Mouse (Mus musculus): ENCODE data around the gene Maneal.
A peak's percentile ranks its signal among the peaks of the same experiment; 100 is the strongest.

Gene Maneal

DNA sequence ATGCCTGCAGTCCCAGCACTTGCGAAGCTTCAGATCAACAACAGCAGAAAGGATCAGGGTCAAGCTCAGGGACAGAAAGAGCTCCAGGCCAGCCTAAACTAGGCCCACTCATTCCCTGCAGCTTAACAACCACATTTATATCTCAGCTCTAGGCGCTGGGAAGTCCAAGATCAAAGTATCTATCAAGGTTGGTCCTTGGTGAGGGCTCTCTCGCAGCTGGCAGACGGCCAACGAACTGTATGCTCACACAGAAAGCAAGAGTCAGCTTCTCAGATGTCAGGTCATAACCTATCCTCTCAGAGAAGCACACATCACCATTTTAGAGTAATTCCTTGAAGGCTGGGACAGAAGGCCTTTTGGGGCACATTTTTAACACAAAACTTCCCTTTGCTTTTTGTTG, 3.6 kb downstream of the Maneal start:
- Histone ChIP-seq H3K4me3 (replicated peaks; ENCODE audit: low read length) (no peak overlapping the region), H3K4me1 (replicated peaks; ENCODE audit: low read depth, low read length) (peaks cover 64% of the 10 kb centered on the region), H3K36me3 (ENCODE audit: insufficient read depth, low read length) (peaks cover 67% of the 10 kb centered on the region), H3K27me3 (ENCODE audit: insufficient read depth, low read length) (peaks cover 8% of the 10 kb centered on the region; the same call in 1 of the 2 replicates), H3K9me3 (ENCODE audit: low read length) (no peaks in the 10 kb centered on the region)
- no peak for TF ChIP-seq CTCF (conservative IDR thresholded peaks at IDR 0.05; ENCODE audit: low read length)
- TF ChIP-seq NANOG (IDR thresholded peaks at IDR 0.05; ENCODE audit: borderline replicate concordance, low read length), result no peak
- no peak for TF ChIP-seq POU5F1 (IDR thresholded peaks at IDR 0.05; ENCODE audit: borderline replicate concordance, low read length)

GRCm38 (mm10) chr4:124856294-124856693, 5.7 kb downstream of the Maneal start:
- H3K9me3 ChIP-seq (ENCODE audit: low read length), result no peaks in the 10 kb centered on the region
- peaks cover 85% of the 10 kb centered on the region for H3K36me3 ChIP-seq (ENCODE audit: insufficient read depth, low read length)
- peaks cover 5% of the 10 kb centered on the region; the same call in 1 of the 2 replicates for H3K27me3 ChIP-seq (ENCODE audit: insufficient read depth, low read length)
- H3K4me1 ChIP-seq (replicated peaks; ENCODE audit: low read depth, low read length), result peaks cover 72% of the 10 kb centered on the region
- 0 out of 2 replicates have a peak overlapping the region, but pooled peaks have one; percentile 17 for H3K4me3 ChIP-seq (replicated peaks; ENCODE audit: low read length)
- TF ChIP-seq POU5F1 (IDR thresholded peaks at IDR 0.05; ENCODE audit: borderline replicate concordance, low read length) (no peak), NANOG (IDR thresholded peaks at IDR 0.05; ENCODE audit: borderline replicate concordance, low read length) (no peak), CTCF (conservative IDR thresholded peaks at IDR 0.05; ENCODE audit: low read length) (no peak)

GRCm38 (mm10) chr4:124850933-124851658, 10.9 kb downstream of the Maneal start, which contains the start of gene 1110065P20Rik:
Gene 1110065P20Rik (minus strand): TSS chr4:124851196.
- TF ChIP-seq POU5F1 (IDR thresholded peaks at IDR 0.05; ENCODE audit: borderline replicate concordance, low read length) (no peak), NANOG (IDR thresholded peaks at IDR 0.05; ENCODE audit: borderline replicate concordance, low read length) (no peak), CTCF (conservative IDR thresholded peaks at IDR 0.05; ENCODE audit: low read length) (no peak)
- peaks cover 55% of the 10 kb centered on the region for H3K36me3 ChIP-seq (ENCODE audit: insufficient read depth, low read length)

DNA sequence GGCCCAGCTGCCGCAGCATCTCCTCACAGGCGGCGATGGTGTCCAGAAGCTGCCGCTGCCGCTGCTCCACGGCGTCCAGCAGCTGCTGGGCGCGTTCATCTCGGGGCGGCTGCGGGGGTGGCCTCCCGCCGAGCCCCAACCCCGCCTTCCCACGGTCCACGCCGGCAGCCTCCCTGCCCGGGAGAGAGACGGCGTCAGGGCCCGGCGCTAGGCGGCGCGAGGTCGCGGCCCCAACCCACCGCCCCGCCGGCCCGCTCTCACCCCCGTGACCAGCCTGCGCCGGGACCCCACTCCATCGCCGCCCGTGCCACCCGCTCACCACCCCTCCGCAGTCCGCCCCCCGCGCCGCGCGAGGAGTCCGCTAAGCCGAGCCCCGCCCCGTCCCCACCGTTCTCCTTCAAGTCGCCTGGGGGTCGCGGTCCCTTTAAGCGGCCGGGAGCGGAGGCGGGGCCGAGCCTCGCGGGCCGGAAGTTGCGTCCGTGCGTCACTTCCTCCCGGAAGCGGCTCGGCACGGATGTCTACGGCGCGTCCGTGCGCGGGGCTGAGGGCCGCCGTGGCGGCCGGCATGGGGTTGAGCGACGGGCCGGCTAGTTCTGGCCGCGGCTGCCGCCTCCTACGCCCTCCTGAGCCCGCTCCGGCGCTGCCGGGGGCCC, 11.6 kb downstream of the Maneal start, which contains the start of gene Yrdc:
Yrdc (plus strand) TSS at position 419 of the 653 bp plus-strand sequence.
- no peaks in the 10 kb centered on the region for H3K9me3 ChIP-seq (ENCODE audit: low read length)
- H3K36me3 ChIP-seq (ENCODE audit: insufficient read depth, low read length), result peaks cover 53% of the 10 kb centered on the region
- H3K4me3 ChIP-seq (replicated peaks; ENCODE audit: low read length), result peak within 1 kb of the TSS; percentile 95
- no peak for TF ChIP-seq POU5F1 (IDR thresholded peaks at IDR 0.05; ENCODE audit: borderline replicate concordance, low read length)
- no peak for TF ChIP-seq CTCF (conservative IDR thresholded peaks at IDR 0.05; ENCODE audit: low read length)
- TF ChIP-seq NANOG (IDR thresholded peaks at IDR 0.05; ENCODE audit: borderline replicate concordance, low read length), result no peak
- no peaks in the 10 kb centered on the region for H3K27me3 ChIP-seq (ENCODE audit: insufficient read depth, low read length)
- peaks cover 53% of the 10 kb centered on the region for H3K4me1 ChIP-seq (replicated peaks; ENCODE audit: low read depth, low read length)

More at GRCm38 (mm10) chr4:124850933-124851658, 10.9 kb downstream of the Maneal start, which contains the start of gene 1110065P20Rik:
- Histone ChIP-seq H3K9me3 (ENCODE audit: low read length) (no peaks in the 10 kb centered on the region), H3K4me3 (replicated peaks; ENCODE audit: low read length) (peak within 1 kb of the TSS; percentile 95), H3K27me3 (ENCODE audit: insufficient read depth, low read length) (no peaks in the 10 kb centered on the region), H3K4me1 (replicated peaks; ENCODE audit: low read depth, low read length) (peaks cover 60% of the 10 kb centered on the region)

- H3K4me3 ChIP-seq (replicated peaks; ENCODE audit: low read length), result peak overlapping the region; percentile 95
- peaks cover 56% of the 10 kb centered on the region for H3K4me1 ChIP-seq (replicated peaks; ENCODE audit: low read depth, low read length)
- no peak for TF ChIP-seq CTCF (conservative IDR thresholded peaks at IDR 0.05; ENCODE audit: low read length)
- TF ChIP-seq NANOG (IDR thresholded peaks at IDR 0.05; ENCODE audit: borderline replicate concordance, low read length), result no peak
- TF ChIP-seq POU5F1 (IDR thresholded peaks at IDR 0.05; ENCODE audit: borderline replicate concordance, low read length), result no peak
- H3K27me3 ChIP-seq (ENCODE audit: insufficient read depth, low read length), result no peaks in the 10 kb centered on the region
- H3K9me3 ChIP-seq (ENCODE audit: low read length), result no peaks in the 10 kb centered on the region
- H3K36me3 ChIP-seq (ENCODE audit: insufficient read depth, low read length), result peaks cover 54% of the 10 kb centered on the region
Measured at GRCm38 (mm10) chr4:124849631-124850260, 12.2 kb downstream of the Maneal start.

DNA sequence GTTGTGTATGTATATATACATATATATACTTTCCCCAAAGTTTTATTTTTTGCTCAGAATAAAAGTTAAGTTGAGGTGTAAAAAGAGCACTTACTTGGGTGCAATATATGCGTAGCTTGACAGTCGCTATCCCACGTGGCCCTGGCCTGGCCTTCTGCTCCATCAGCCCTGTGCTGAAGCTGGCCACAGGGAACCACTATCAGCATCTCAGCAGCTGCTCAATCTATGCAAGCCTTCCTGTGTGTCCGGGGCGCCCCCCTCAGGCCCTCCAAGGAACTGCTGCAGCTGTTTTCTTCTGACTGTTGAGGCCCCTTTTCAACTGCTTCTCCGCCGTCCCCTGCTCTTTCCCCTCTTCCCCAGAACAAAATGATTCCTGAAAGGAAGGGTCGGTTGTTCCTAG, 14.4 kb downstream of the Maneal start:
- Histone ChIP-seq H3K4me1 (replicated peaks; ENCODE audit: low read depth, low read length) (peaks cover 50% of the 10 kb centered on the region), H3K36me3 (ENCODE audit: insufficient read depth, low read length) (peaks cover 46% of the 10 kb centered on the region), H3K27me3 (ENCODE audit: insufficient read depth, low read length) (no peaks in the 10 kb centered on the region), H3K9me3 (ENCODE audit: low read length) (no peaks in the 10 kb centered on the region), H3K4me3 (replicated peaks; ENCODE audit: low read length) (no peak overlapping the region)
- no peak for TF ChIP-seq POU5F1 (IDR thresholded peaks at IDR 0.05; ENCODE audit: borderline replicate concordance, low read length)
- TF ChIP-seq NANOG (IDR thresholded peaks at IDR 0.05; ENCODE audit: borderline replicate concordance, low read length), result no peak
- peak; percentile 99 for TF ChIP-seq CTCF (conservative IDR thresholded peaks at IDR 0.05; ENCODE audit: low read length)

- H3K4me1 ChIP-seq (replicated peaks; ENCODE audit: low read depth, low read length), result peaks cover 31% of the 10 kb centered on the region
- TF ChIP-seq CTCF (conservative IDR thresholded peaks at IDR 0.05; ENCODE audit: low read length) (peak; percentile 93), NANOG (IDR thresholded peaks at IDR 0.05; ENCODE audit: borderline replicate concordance, low read length) (no peak)
- no peak overlapping the region for H3K4me3 ChIP-seq (replicated peaks; ENCODE audit: low read length)
- no peaks in the 10 kb centered on the region for H3K27me3 ChIP-seq (ENCODE audit: insufficient read depth, low read length)
- H3K36me3 ChIP-seq (ENCODE audit: insufficient read depth, low read length), result peaks cover 71% of the 10 kb centered on the region
- H3K9me3 ChIP-seq (ENCODE audit: low read length), result no peaks in the 10 kb centered on the region
Measured at GRCm38 (mm10) chr4:124843493-124843892, 18.5 kb downstream of the Maneal start.

- H3K4me3 ChIP-seq (replicated peaks; ENCODE audit: low read length), result no peak overlapping the region
- no peaks in the 10 kb centered on the region for H3K9me3 ChIP-seq (ENCODE audit: low read length)
- TF ChIP-seq POU5F1 (IDR thresholded peaks at IDR 0.05; ENCODE audit: borderline replicate concordance, low read length) (no peak), NANOG (IDR thresholded peaks at IDR 0.05; ENCODE audit: borderline replicate concordance, low read length) (no peak), CTCF (conservative IDR thresholded peaks at IDR 0.05; ENCODE audit: low read length) (peak; percentile 65)
- H3K27me3 ChIP-seq (ENCODE audit: insufficient read depth, low read length), result no peaks in the 10 kb centered on the region
- H3K4me1 ChIP-seq (replicated peaks; ENCODE audit: low read depth, low read length), result peaks cover 26% of the 10 kb centered on the region
- H3K36me3 ChIP-seq (ENCODE audit: insufficient read depth, low read length), result peaks cover 82% of the 10 kb centered on the region
Measured at GRCm38 (mm10) chr4:124840998-124841397, 21.0 kb downstream of the Maneal start.
